Mouse (Mus musculus) kidney, postnatal 0 days (tissue): ENCODE data around the gene Asic2. TPM values are rescaled to one million over a fixed set of nuclear protein-coding genes. Genes with fewer than 3 reads are reported as not detected.

Experiments
- ATAC-seq: fragments of 200-750 bp; cut with Nextera tagmentation; replicated peaks from 2 replicates; pipeline ENCODE4 v1.8.0; 2017; ENCODE audit warnings: low read depth, moderate number of reproducible peaks, moderate TSS enrichment, moderate library complexity; ENCODE audit not compliant: low FRiP score
- DNase-seq: peaks from one replicate; pipeline ENCODE4 v3.0.0-alpha.2; 2016; ENCODE audit warnings: low spot score
- H3K27ac ChIP-seq: fragments of 300-500 bp; sonication (generic); 2 replicates; pipeline ENCODE4 v1.5.1; 2014; ENCODE audit warnings: mild to moderate bottlenecking
- H3K27me3 ChIP-seq: fragments of 300-500 bp; sonication (generic); 2 replicates; pipeline ENCODE4 v1.6.1; 2014; ENCODE audit warnings: low read length, mixed read lengths; ENCODE audit not compliant: insufficient read depth
- H3K36me3 ChIP-seq: fragments of 300-500 bp; sonication (generic); 2 replicates; pipeline ENCODE4 v1.6.1; 2014; ENCODE audit warnings: low read length, mixed read lengths; ENCODE audit not compliant: insufficient read depth
- H3K4me1 ChIP-seq: fragments of 300-500 bp; sonication (generic); replicated peaks from 2 replicates; pipeline ENCODE4 v1.6.1; 2014; ENCODE audit warnings: antibody characterized with exemption, low read length, mixed read lengths; ENCODE audit not compliant: insufficient read depth
- H3K4me2 ChIP-seq: fragments of 300-500 bp; sonication (generic); 2 replicates; pipeline ENCODE4 v1.6.1; 2014; ENCODE audit warnings: mild to moderate bottlenecking, low read length, moderate library complexity, mixed read lengths
- H3K4me3 ChIP-seq: fragments of 300-500 bp; sonication (generic); replicated peaks from 2 replicates; pipeline ENCODE4 v1.5.1; 2014; ENCODE audit warnings: low read depth, low read length
- H3K9ac ChIP-seq: fragments of 300-500 bp; sonication (generic); 2 replicates; pipeline ENCODE4 v1.6.1; 2014; ENCODE audit warnings: low read depth, low read length
- H3K9me3 ChIP-seq: fragments of 300-500 bp; sonication (generic); replicated peaks from 2 replicates; pipeline ENCODE4 v1.6.1; 2016; ENCODE audit warnings: low read length, inconsistent platforms, mixed read lengths
- CTCF ChIP-seq: IDR thresholded peaks from 2 replicates; pipeline ENCODE4 v1.5.1; 2016; ENCODE audit warnings: antibody characterized with exemption, low read depth, mild to moderate bottlenecking, moderate library complexity
- WGBS: fragments of 180-500 bp; shearing (Covaris S2); extraction: QIAGEN DNeasy Blood & Tissue Kit; methylation state at CpG from one replicate; pipeline ENCODE4 v1.1.7; 2014; 5-methylcytosine and 5-hydroxymethylcytosine counted together
- polyA plus RNA-seq: library from polyadenylated mRNA; unstranded; fragments of >200 nt; fragmentation: Nextera tagmentation; extraction: Ambion mirVana; gene quantifications from 2 replicates; pipeline ENCODE4 v1.2.1, GENCODE M21; 2015

Gene Asic2
- polyA plus RNA-seq, 1 experiment from 2014 or later: 2.6 TPM

DNA sequence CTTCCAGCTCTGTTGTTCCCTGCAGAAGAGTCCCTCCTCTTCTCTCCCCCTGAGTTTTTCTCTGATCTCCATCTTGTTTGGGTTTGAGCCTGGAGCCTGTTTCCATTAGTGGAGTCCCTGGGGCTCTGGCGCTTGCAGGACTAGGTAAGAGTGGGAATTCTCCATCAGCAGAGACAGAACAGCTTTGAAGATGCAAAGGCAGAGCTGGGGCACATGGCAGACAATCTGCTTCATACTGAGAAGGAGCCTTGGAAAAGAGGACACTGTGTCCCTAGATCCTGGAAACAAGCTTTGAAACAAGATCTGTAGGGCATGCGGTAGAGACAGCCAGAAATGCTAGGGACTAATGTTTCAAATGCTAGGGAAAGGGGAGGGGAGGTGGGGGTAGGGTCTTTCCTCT is 729.2 kb downstream of the Asic2 start:
- H3K4me3 ChIP-seq: no peak overlapping the region
- H3K27ac ChIP-seq: no peak overlapping the region
- DNase-seq: no peak
- H3K4me2 ChIP-seq: no peak overlapping the region
- H3K9me3 ChIP-seq: no peaks in the 10 kb centered on the region
- TF ChIP-seq CTCF: no peak
- H3K4me1 ChIP-seq: no peaks in the 10 kb centered on the region
- no peak for ATAC-seq
- no peak overlapping the region for H3K9ac ChIP-seq
- H3K27me3 ChIP-seq: no peaks in the 10 kb centered on the region
- no peaks in the 10 kb centered on the region for H3K36me3 ChIP-seq
- WGBS: 55% methylated on average over 2 of the region's 2 CpGs

DNA sequence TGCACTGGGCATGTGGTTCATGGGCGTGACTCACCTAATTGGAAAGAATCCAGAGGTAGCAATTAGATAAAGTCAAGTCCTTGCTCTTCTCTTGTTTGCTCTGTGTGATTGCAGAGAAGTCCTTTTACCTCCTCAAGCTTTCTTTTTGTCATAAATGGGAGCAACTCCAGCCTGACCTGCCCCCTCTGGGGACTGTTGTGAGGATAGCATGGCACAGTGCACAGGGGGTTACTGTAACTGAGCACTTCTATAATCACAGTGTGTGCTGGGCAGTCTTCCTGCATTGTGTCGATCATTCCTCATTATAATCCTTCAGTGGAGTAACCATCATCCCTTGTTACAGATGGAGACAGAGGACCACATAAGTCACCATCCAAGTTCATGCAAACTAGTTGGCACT is 732.2 kb downstream of the Asic2 start:
- no peak overlapping the region for H3K9ac ChIP-seq
- H3K9me3 ChIP-seq: no peaks in the 10 kb centered on the region
- no peak overlapping the region for H3K4me2 ChIP-seq
- 88% methylated on average over 2 of the region's 2 CpGs for WGBS
- H3K27ac ChIP-seq: no peak overlapping the region
- DNase-seq: no peak
- no peak overlapping the region for H3K4me3 ChIP-seq
- H3K27me3 ChIP-seq: no peaks in the 10 kb centered on the region
- no peak for ATAC-seq
- no peaks in the 10 kb centered on the region for H3K36me3 ChIP-seq
- H3K4me1 ChIP-seq: no peaks in the 10 kb centered on the region
- no peak for TF ChIP-seq CTCF

DNA sequence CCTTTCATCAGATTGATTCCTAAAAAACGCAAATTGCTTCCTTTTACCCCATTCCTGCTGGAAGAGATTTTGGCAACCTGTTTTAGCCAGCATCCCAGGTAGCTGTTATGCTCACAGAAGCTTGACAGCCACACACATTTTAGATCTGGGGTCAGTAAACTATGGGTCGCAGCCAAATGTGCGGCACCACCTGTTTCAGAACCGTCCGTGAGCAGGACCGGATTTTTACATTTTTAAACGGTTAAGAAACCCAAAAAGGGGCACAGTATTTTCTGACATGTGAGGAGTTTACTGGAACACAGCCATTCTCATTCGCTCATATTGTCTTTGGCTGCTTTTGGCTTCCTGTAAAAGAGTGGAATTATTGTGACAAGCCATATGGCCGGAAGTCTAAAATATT is 744.9 kb downstream of the Asic2 start:
- 52% methylated on average over 9 of the region's 9 CpGs for WGBS

DNA sequence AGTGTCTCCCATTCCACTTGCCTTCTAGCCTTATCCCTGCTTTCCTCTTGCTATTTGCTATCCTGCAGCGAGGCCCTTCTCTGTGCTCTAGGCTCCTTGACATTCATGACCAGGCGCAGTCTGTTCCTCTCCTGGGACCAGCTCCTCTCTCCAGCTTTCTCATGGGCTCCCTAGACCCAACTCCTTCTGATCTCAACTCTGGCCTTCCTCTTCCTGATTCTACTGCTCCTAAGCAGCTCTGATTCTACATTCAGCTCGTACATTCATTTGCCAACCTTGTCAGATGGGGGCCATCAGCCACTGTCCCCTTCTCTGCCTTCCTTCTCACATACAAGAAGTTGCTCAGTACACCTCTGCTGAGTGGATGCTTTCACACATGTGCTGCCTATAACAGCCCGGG is 747.5 kb downstream of the Asic2 start:
- no peak for DNase-seq
- Histone ChIP-seq H3K4me3 (no peak overlapping the region), H3K4me1 (no peaks in the 10 kb centered on the region), H3K4me2 (no peak overlapping the region), H3K9ac (no peak overlapping the region), H3K27me3 (no peaks in the 10 kb centered on the region), H3K9me3 (no peaks in the 10 kb centered on the region), H3K27ac (no peak overlapping the region), H3K36me3 (no peaks in the 10 kb centered on the region)
- WGBS: 85% methylated on average over 4 of the region's 4 CpGs
- ATAC-seq: no peak
- no peak for TF ChIP-seq CTCF

More for the DNA sequence above, 744.9 kb downstream of the Asic2 start:
- Histone ChIP-seq H3K27me3 (no peaks in the 10 kb centered on the region), H3K27ac (no peak overlapping the region), H3K36me3 (no peaks in the 10 kb centered on the region), H3K4me2 (no peak overlapping the region), H3K4me3 (no peak overlapping the region), H3K9ac (no peak overlapping the region), H3K9me3 (no peaks in the 10 kb centered on the region), H3K4me1 (no peaks in the 10 kb centered on the region)
- DNase-seq: no peak
- no peak for TF ChIP-seq CTCF
- ATAC-seq: no peak

DNA sequence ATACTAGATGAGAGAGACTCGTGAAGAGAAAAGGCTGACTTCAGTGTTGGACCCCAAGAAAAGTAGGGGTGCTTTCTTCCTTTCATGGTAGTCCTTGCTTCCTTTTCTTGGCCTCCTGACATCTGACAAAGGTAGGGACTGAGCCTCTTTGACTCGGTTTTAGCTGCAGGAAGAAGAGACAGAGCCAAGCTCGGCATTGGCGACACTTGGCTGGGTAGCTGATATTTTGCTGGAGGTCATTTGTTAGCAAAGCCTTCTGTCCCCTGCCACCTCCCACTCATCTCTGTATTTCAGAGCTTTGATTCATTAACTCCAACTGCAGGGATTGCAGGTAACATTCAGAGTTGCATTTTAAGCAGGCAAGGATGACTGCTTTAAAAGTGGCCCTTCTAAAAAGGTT is 762.8 kb downstream of the Asic2 start:
- H3K4me3 ChIP-seq: no peak overlapping the region
- DNase-seq: no peak
- no peak overlapping the region for H3K4me2 ChIP-seq
- no peak for ATAC-seq
- H3K36me3 ChIP-seq: no peaks in the 10 kb centered on the region
- no peaks in the 10 kb centered on the region for H3K27me3 ChIP-seq
- no peak overlapping the region for H3K9ac ChIP-seq
- H3K4me1 ChIP-seq: no peaks in the 10 kb centered on the region
- WGBS: 33% methylated on average over 4 of the region's 4 CpGs
- H3K27ac ChIP-seq: no peak overlapping the region
- no peak for TF ChIP-seq CTCF
- no peaks in the 10 kb centered on the region for H3K9me3 ChIP-seq

DNA sequence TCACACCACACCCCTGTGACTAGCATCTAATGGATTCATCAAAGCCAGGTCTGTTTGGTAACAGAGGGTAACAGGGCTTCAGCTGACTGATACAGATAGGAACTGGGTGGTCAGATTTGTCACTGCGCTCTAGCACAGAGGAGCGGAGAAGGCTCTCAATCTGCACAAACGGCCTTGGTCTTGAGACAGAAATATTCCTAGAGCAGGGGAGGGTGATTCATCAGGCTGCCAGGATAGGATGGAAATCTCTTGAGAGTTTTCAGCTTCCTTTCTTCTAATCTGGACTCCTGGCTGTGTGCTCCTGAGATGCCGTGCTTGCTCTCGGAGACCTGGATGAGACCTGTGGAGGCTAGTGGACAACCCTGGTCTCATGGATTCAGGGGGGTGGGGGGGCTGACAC is 765.7 kb downstream of the Asic2 start:
- DNase-seq (no peak), ATAC-seq (no peak)
- Histone ChIP-seq H3K9me3 (no peaks in the 10 kb centered on the region), H3K4me2 (no peak overlapping the region), H3K4me3 (no peak overlapping the region), H3K9ac (no peak overlapping the region), H3K27ac (no peak overlapping the region), H3K36me3 (no peaks in the 10 kb centered on the region), H3K4me1 (no peaks in the 10 kb centered on the region), H3K27me3 (no peaks in the 10 kb centered on the region)
- 71% methylated on average over 5 of the region's 5 CpGs for WGBS
- no peak for TF ChIP-seq CTCF

DNA sequence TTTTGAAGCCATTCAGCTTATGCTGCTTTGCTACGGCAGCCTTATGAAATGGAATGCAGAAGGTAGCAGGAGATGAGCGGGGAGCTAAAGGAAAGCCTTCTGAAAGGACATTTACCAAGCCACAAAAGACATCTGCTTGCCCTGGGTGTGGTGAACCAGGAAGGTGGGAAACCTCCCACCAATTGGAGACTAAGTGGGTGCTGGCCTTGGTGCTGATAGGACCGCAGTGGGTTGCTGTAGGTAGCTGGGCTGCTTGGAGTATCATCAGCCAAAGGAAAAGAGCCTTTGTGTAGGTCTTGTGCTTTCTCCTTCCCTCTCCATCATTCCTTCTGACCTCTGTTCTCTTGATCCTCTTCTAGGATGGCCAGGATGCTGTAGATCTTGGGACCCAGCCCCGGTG is 774.4 kb downstream of the Asic2 start:
- Histone ChIP-seq H3K27ac (no peak overlapping the region), H3K9me3 (no peaks in the 10 kb centered on the region), H3K4me2 (no peak overlapping the region), H3K4me3 (no peak overlapping the region), H3K36me3 (no peaks in the 10 kb centered on the region), H3K9ac (no peak overlapping the region), H3K4me1 (no peaks in the 10 kb centered on the region), H3K27me3 (no peaks in the 10 kb centered on the region)
- 36% methylated on average over 4 of the region's 4 CpGs for WGBS
- DNase-seq: peak; percentile 86
- no peak for TF ChIP-seq CTCF
- ATAC-seq: no peak
